Mouse (Mus musculus) MEL (cell line): ENCODE measurements around the gene Csnk1e. TPM values are rescaled to one million over a fixed set of nuclear protein-coding genes. Genes with fewer than 3 reads are reported as not detected.

Experiments
- DNase-seq: peaks from one replicate; pipeline ENCODE4 v3.0.0; 2011; ENCODE audit warnings: low read depth, low spot score
- H3K27ac ChIP-seq: 2 replicates; pipeline ENCODE4 v1.5.1; 2012; ENCODE audit warnings: low read depth, mild to moderate bottlenecking, control low read depth, low read length, moderate library complexity; ENCODE audit not compliant: control insufficient read depth
- H3K27me3 ChIP-seq, 2 experiments: fragments of 150-350 bp in 1 of 2; sonication (generic) in 1 of 2; 2 replicates each; pipeline ENCODE4 v1.6.1; 2012; ENCODE audit warnings: low read length in 2 of 2, mild to moderate bottlenecking in 2 of 2, improper control_type of control experiment in 1 of 2, moderate library complexity in 1 of 2; ENCODE audit not compliant: insufficient read depth in 2 of 2, control insufficient read depth in 1 of 2
- H3K36me3 ChIP-seq, 2 experiments: 2 replicates each; pipeline ENCODE4 v1.6.1; 2012 to 2014; ENCODE audit warnings: low read length in 2 of 2, improper control_type of control experiment in 1 of 2, inconsistent platforms in 1 of 2, mild to moderate bottlenecking in 1 of 2; ENCODE audit not compliant: insufficient read depth in 2 of 2, control insufficient read depth in 1 of 2
- H3K4me1 ChIP-seq, 2 experiments: fragments of 150-350 bp in 1 of 2; sonication (generic) in 1 of 2; 2 replicates each; pipeline ENCODE4 v1.6.1; 2012; ENCODE audit warnings: low read length in 2 of 2, improper control_type of control experiment in 1 of 2, mild to moderate bottlenecking in 1 of 2; ENCODE audit not compliant: insufficient read depth in 2 of 2, control insufficient read depth in 1 of 2
- H3K4me3 ChIP-seq, 2 experiments: fragments of 150-350 bp in 1 of 2; sonication (generic) in 1 of 2; 2 replicates each; pipeline ENCODE4 v1.5.1; 2012; ENCODE audit warnings: low read depth in 2 of 2, low read length in 2 of 2, mild to moderate bottlenecking in 2 of 2, moderate library complexity in 2 of 2, control low read depth in 1 of 2, improper control_type of control experiment in 1 of 2; ENCODE audit not compliant: control insufficient read depth in 1 of 2, insufficient read depth in 1 of 2
- H3K79me2 ChIP-seq: 2 replicates; pipeline ENCODE4 v1.6.1; 2012; ENCODE audit warnings: mild to moderate bottlenecking, low read length, moderate library complexity; ENCODE audit not compliant: control insufficient read depth, poor library complexity, insufficient read depth
- H3K9ac ChIP-seq: 2 replicates; pipeline ENCODE4 v1.6.1; 2012; ENCODE audit warnings: low read depth, mild to moderate bottlenecking, control low read depth, low read length, moderate library complexity; ENCODE audit not compliant: control insufficient read depth, poor library complexity, severe bottlenecking
- H3K9me3 ChIP-seq: fragments of 150-350 bp; sonication (generic); replicated peaks from 2 replicates; pipeline ENCODE4 v1.6.1; 2012; ENCODE audit warnings: mild to moderate bottlenecking, low read length, improper control_type of control experiment, moderate library complexity; ENCODE audit not compliant: insufficient read depth
- CHD2 ChIP-seq: IDR thresholded peaks from 2 replicates; pipeline ENCODE4 v1.6.1; 2011; ENCODE audit warnings: low read length, improper control_type of control experiment
- E2F4 ChIP-seq: IDR thresholded peaks from 2 replicates; pipeline ENCODE4 v1.6.1; 2011; ENCODE audit warnings: low read depth, low read length, improper control_type of control experiment, borderline replicate concordance
- ELF1 ChIP-seq: IDR thresholded peaks from 2 replicates; pipeline ENCODE4 v1.6.1; 2014; ENCODE audit warnings: low read depth, mild to moderate bottlenecking, inconsistent platforms, low read length, improper control_type of control experiment, moderate library complexity
- EP300 ChIP-seq, 2 experiments: IDR thresholded peaks; 2 replicates each; pipeline ENCODE4 v1.6.1; 2011; ENCODE audit warnings: improper control_type of control experiment in 2 of 2, low read length in 2 of 2, low read depth in 1 of 2, mild to moderate bottlenecking in 1 of 2
- ETS1 ChIP-seq: IDR thresholded peaks from 2 replicates; pipeline ENCODE4 v1.6.1; 2012; ENCODE audit warnings: low read depth, mild to moderate bottlenecking, inconsistent platforms, low read length, improper control_type of control experiment, moderate library complexity
- GABPA ChIP-seq: IDR thresholded peaks from 2 replicates; pipeline ENCODE4 v1.6.1; 2012; ENCODE audit warnings: low read depth, mild to moderate bottlenecking, inconsistent platforms, low read length, improper control_type of control experiment, moderate library complexity
- GATA1 ChIP-seq: IDR thresholded peaks from 2 replicates; pipeline ENCODE4 v1.6.1; 2011; ENCODE audit warnings: low read depth, low read length, improper control_type of control experiment
- KAT2A ChIP-seq: conservative IDR thresholded peaks from 2 replicates; pipeline ENCODE4 v1.6.1; 2012; ENCODE audit warnings: low read depth, low read length, improper control_type of control experiment, inconsistent platforms
- MAX ChIP-seq: IDR thresholded peaks from 2 replicates; pipeline ENCODE4 v1.6.1; 2011; ENCODE audit warnings: low read length, improper control_type of control experiment
- NRF1 ChIP-seq: IDR thresholded peaks from 2 replicates; pipeline ENCODE4 v1.6.1; 2014; ENCODE audit warnings: low read depth, mild to moderate bottlenecking, inconsistent platforms, low read length, improper control_type of control experiment, moderate library complexity; ENCODE audit not compliant: poor library complexity, insufficient read depth, severe bottlenecking
- POLR2AphosphoS2 ChIP-seq: IDR thresholded peaks from 2 replicates; pipeline ENCODE4 v1.6.1; 2011; ENCODE audit warnings: low read length, improper control_type of control experiment
- POLR2AphosphoS5 ChIP-seq: IDR thresholded peaks from 2 replicates; pipeline ENCODE4 v1.6.1; 2012; ENCODE audit warnings: low read depth, borderline replicate concordance, mild to moderate bottlenecking, inconsistent platforms, low read length, moderate library complexity, mixed read lengths
- RAD21 ChIP-seq: IDR thresholded peaks from 2 replicates; pipeline ENCODE4 v1.6.1; 2011; ENCODE audit warnings: mild to moderate bottlenecking, low read depth, low read length, improper control_type of control experiment
- RCOR1 ChIP-seq: IDR thresholded peaks from 2 replicates; pipeline ENCODE4 v1.6.1; 2012; ENCODE audit warnings: low read depth, mild to moderate bottlenecking, inconsistent platforms, low read length, improper control_type of control experiment
- TAL1 ChIP-seq: IDR thresholded peaks from 2 replicates; pipeline ENCODE4 v1.6.1; 2012; ENCODE audit warnings: mild to moderate bottlenecking, inconsistent platforms, low read length, moderate library complexity, mixed read lengths
- USF1 ChIP-seq: IDR thresholded peaks from 2 replicates; pipeline ENCODE4 v1.6.1; 2014; ENCODE audit warnings: low read depth, mild to moderate bottlenecking, inconsistent platforms, low read length, improper control_type of control experiment, moderate library complexity
- ZC3H11A ChIP-seq: IDR thresholded peaks from 2 replicates; pipeline ENCODE4 v1.6.1; 2012; ENCODE audit warnings: low read depth, mild to moderate bottlenecking, inconsistent platforms, low read length, improper control_type of control experiment
- ZKSCAN1 ChIP-seq: IDR thresholded peaks from 2 replicates; pipeline ENCODE4 v1.6.1; 2012; ENCODE audit warnings: low read depth, mild to moderate bottlenecking, inconsistent platforms, low read length, improper control_type of control experiment, moderate library complexity
- ZNF384 ChIP-seq: IDR thresholded peaks from 2 replicates; pipeline ENCODE4 v1.6.1; 2012; ENCODE audit warnings: low read depth, mild to moderate bottlenecking, inconsistent platforms, low read length, improper control_type of control experiment
- polyA plus RNA-seq, 2 experiments: library from polyadenylated mRNA; stranded (reverse) in 1 of 2; unstranded in 1 of 2; fragments of >175 nt in 1 of 2; fragments of >200 nt in 1 of 2; gene quantifications; 2 replicates each; pipeline versions ENCODE4 v1.2.1 to v1.2.4; 2012; ENCODE audit warnings: low replicate concordance in 2 of 2, low read depth in 1 of 2; ENCODE audit not compliant: insufficient read length in 2 of 2, insufficient read depth in 1 of 2, missing spikeins in 1 of 2
- total RNA-seq: library from RNA; depleted of rRNA; stranded (reverse); fragments of 300-350 nt; gene quantifications from 2 replicates; pipeline ENCODE4 v1.2.3, GENCODE M21; 2012

The Csnk1e gene
- total and polyA plus RNA-seq, 3 experiments, result 28.5 to 58.1 TPM; not detected in 1

GRCm38 (mm10) chr15:79448041-79448440 is 7.3 kb downstream of the Csnk1e start:
- no peaks in the 10 kb centered on the region for H3K36me3 ChIP-seq
- H3K27ac ChIP-seq, result no peak overlapping the region

GRCm38 (mm10) chr15:79445786-79446654 is 9.3 kb downstream of the Csnk1e start:
- Histone ChIP-seq H3K79me2 (peaks cover 9% of the 10 kb centered on the region), H3K4me3 (no peak overlapping the region), H3K27me3 (0 out of 4 replicates have a peak, but pooled peaks cover 0 to 2% of the 10 kb centered on the region in 2 experiments), H3K4me1 (peaks cover 4 to 6% of the 10 kb centered on the region in 2 experiments; a peak in 3 of 4 replicates), H3K27ac (no peak overlapping the region), H3K9me3 (no peaks in the 10 kb centered on the region), H3K36me3 (peaks cover 0 to under 1% of the 10 kb centered on the region in 2 experiments; a peak in 1 of 4 replicates), H3K9ac (no peak overlapping the region)
- no peak for DNase-seq
- TF ChIP-seq POLR2AphosphoS5 (no peak), ETS1 (no peak), ELF1 (no peak), E2F4 (no peak), RAD21 (no peak), ZNF384 (no peak), NRF1 (no peak), EP300 (IDR thresholded peaks at IDR 0.05; ENCODE audit: low read depth in 1 of 2, low read length in 2 of 2) (no peak)

More at GRCm38 (mm10) chr15:79448041-79448440, 7.3 kb downstream of the Csnk1e start:
- Histone ChIP-seq H3K4me3 (no peak overlapping the region), H3K4me1 (no peaks in the 10 kb centered on the region), H3K27me3 (peaks cover 0 to 3% of the 10 kb centered on the region in 2 experiments; a peak in 1 of 4 replicates), H3K9me3 (no peaks in the 10 kb centered on the region), H3K9ac (no peak overlapping the region), H3K79me2 (no peaks in the 10 kb centered on the region)
- TF ChIP-seq MAX (no peak), ZKSCAN1 (no peak), TAL1 (no peak), RCOR1 (no peak), GABPA (no peak), GATA1 (no peak), KAT2A (no peak), POLR2AphosphoS2 (no peak), ELF1 (no peak), E2F4 (no peak), ZC3H11A (no peak), EP300 (IDR thresholded peaks at IDR 0.05; ENCODE audit: low read depth in 1 of 2, low read length in 2 of 2) (no peak), USF1 (no peak), CHD2 (no peak)
- DNase-seq, result no peak
